Mouse (Mus musculus): Measurements from ENCODE around the gene Tmco5b.

Tmco5b gene

DNA sequence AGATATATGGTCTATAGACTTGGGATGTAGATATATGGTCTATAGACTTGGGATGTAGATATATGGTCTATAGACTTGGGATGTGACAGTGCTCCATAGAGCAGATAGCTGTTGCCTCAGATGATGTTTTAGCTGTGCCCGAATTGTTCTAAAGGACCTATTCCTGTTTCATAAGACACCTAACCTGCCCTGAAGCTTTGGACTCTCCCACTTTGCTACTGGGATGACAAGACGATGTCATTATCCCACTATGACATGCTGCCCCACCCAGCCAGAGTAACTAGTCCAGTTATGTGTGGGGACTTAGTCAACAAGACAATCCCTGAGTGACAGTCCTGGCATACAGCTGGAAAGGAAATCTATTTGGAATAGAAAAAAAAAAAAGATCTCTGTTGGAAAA is at the start of gene Tmco5b:
Gene Tmco5b, plus strand, starts transcription at position 301 of the 400 bp plus-strand sequence.
- DNase-seq, result no peak

DNA sequence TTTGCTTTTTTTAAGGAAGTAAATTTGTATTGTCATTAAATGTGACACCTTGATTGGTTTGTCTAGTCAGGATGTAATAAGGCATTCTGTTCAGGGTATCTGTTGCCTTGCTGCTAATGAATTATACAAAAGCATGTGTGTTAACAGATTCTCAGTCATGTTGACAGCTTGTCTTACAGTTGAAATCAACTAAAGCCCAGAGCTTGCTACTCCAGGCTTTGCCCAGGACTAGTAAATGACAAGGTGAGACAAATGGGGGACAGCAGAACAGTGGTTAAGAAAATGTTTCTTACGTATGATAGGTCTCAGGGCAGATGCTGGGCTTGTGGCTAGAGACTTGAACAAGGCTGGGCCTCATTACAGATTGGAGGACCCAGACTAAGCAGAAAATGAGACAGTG is 48.5 kb upstream of the Tmco5b start:
- DNase-seq, result no peak

DNA sequence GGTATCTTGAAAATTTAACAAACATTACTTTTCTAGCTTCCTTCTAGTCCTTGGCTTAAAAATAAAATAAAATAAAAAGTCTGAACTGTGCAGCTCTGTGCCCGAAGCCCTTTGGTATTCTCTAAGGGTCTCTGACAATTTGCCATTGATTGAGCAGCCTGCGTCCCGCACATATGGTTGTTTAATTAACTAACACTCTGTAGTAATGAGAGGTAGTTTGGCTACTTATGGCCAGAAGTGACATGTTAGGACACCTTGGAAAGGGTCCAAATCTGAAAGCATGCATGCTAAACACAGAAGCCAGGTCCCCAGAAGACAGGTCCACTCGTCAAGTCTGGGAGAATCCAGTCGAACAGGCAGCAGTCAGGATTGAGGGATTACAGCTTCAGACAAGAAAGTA is 46.7 kb upstream of the Tmco5b start:
- DNase-seq, result no peak

DNA sequence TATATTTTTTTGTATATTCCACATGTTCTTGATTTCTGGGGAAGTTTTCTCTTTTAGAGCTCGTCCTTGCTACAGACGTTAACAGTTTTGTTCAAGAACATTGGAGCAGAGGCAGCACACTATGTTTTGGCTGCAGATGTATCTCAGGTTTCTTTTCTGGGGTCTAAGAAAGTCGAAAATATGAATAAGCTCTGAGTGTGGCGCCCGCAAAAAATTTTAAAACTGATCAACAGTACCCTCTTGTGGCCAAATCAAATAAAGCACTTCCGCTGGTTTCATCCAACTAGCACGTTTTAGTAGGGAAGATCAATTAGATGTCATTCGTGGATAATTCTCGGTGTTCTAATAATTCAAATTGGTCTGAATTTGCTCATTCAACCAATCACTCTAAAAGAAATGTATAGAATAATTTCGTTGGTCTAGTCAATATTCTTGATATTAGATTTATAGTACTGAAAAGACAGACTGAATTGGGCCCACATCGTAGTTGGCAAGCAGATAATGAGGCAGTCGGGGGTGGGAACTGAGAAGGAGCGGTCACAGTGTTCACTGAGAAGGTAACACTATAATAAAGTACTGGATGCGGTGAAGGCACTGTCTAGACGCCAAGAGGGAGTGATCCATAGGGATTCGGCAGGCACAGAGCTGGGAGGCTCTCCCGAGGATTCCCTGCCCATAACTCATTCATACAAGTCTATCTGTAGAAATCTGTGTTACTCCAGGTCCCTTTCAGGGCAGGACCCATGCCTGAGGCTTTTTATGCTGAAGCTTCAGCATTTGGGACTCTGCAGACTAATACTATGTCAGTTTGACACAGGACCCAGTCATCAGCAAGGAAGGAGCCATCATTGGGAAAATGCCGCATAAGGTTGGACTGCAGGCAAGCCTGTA is 17.1 kb downstream of the Tmco5b start:
- peak; percentile 31 for DNase-seq

DNA sequence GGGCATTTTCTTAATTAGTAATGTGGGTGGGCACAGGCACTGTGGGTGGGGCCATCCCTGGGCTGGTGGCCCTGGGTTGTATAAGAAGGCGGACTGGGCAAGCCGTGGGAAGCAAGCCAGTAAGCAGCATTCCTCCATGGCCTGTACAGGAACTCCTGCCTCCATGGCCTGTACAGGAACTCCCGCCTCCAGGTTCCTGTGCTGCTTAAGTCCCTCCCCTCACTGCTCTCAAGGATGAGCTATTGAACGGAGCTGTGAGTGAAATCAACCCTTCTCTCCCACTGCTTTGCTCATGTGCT is 17.7 kb downstream of the Tmco5b start:
- no peak for DNase-seq

DNA sequence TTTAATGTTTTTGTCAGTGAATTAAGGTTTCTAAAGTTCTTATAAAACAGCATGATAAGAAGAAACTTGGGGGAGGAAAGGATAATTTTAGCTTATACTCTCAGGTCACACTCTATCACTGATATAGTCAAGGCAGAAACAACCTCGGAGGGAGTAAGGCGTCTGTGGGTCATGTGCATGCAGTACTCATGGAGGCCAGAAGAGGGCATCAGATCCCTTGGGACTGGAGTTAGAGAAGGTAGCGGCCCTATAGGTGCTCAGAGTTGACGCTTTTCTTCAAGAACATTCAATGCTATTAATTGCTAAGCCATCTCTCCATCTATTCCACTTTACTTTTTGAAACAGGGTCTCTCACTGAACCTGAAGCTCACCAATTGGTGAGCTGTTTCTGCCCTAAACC is 19.8 kb downstream of the Tmco5b start:
- DNase-seq, result peak; percentile 66

DNA sequence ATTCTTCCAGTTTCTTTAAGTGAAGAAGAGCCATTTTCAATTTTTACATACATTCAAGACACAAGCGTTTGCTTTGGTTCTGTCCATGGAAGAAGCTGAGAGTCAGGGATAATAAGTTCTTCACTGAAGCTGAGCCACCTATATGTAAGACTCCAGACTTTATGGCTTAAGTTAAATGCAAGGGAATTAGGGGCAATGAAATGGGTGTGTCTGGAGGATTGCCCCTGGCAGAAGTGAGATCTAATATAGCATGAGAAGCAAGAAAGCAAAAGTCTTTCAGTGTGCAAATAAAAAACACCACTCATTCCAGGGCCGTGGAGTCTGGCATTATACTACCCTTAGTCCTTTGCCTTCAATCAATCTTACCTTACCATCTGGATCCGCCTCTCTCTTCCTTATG is 25.7 kb downstream of the Tmco5b start:
- DNase-seq, result no peak

DNA sequence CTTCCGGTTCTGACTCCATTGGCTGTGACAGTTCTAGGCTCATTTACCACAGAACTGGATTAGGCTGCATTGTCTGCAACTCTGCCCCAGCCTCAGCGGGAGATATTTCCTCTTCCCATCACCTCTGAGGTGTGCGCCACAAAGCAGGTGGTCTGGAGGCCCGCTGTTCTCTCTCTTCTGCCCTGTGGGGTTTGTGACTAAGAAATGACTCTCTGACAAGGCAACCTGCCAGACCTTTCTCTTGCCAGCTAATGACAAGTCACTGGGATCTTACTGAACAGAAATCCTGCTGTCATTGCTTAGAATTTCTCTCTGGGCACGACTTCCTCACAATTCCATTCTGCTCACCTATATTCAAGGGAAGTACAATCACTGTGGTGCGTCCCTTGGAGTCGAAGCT is 37.5 kb downstream of the Tmco5b start:
- DNase-seq, result peak; percentile 3

DNA sequence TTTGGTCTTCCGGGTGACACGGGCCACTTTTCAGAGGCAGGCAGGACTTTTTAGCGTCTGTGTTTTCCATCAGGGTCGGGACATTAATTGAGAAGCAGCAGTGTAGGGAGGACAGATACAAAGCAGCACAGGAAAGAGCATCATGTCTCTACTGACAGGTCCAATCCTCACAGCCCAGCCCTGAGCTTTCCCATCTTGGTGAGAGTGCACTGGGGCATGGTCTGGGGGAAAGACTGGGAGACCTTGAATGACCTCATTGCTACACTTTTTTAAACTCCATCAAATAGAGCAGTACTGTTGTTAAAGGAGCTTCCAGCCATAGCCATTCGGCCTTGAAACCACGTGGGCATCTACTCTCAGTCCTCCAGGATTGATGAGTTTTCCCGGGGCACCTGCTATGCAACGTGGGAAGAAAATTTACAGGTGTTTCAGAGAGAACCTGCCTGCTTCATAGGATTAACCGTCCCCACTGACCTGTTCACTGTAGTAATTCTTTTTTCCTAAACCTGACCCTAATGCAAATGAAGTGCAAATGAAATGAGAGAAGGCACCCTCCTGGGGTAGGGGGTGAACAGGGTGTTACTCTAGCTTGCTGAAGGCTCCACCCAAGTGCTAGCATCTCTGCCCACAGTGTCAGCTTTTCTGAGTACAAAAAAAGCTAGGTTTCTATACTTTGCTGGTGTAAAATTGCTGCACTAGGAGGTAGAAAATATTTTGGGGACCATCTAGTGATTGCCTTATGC is 48.4 kb downstream of the Tmco5b start:
- DNase-seq, result no peak

DNA sequence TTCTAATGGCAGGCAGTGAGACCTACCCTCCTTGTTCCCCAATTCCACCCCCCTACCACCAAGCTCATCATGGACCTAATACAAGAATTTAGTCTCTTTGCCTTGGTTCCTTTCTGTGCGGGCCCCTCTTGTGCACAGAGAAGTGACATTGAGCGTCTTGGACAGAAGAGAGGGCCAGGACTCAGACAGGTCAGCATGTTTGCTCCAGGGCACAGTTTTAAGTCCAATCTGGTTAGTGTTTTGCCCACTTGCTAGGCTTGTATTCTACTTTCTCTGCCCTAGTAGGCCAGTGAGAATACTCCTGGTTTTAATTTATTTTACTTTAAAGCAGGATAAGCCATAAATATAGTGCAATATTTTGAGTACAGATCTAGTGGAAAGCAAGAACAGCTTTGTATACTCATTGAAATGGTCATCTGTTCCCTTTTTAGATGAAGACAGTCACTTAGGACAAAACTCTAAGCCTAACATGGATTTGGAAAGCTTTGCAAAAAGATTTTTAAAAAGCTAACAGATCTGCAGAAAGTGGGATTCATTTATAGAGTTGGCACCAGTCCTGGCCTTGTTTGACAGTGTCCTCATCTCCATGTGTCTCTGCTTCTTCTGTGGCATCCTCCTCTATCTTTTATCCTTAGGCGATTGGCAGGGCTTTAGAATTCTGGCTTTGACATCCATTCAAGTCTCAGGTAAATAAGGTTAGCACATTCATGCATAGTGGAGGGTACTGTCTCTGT is 50.2 kb downstream of the Tmco5b start:
- DNase-seq, result no peak

DNA sequence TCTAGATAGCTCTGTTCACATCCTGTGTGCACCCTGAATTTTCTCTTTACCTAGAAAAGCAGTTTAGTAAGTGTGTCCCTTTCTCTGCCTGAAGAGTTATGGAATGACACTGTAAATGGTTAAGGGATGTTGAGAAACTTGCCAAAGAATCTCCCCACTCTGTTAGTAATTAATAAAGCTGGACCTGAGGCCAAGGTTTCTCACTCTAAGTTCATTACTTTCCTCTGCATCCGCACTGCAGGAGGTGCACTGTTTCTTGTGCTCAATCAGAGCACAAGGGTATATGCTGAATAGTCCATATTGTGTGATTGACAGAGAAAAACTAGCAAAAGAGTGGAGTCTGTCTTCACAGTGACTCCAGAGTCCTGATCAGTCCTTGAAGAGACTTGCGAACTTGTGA is 59.0 kb downstream of the Tmco5b start:
- no peak for DNase-seq
